Mouse (Mus musculus) regulatory T cell (primary cell): ENCODE results near the gene Mapk10.

Experiments
- in situ Hi-C: fragments of 300-600 bp; cut with MboI, MseI; formaldehyde crosslinking; loops from one replicate; pipeline ENCODE4 v1.15.1; 2025; ENCODE audit warnings: high pct_unique_total_duplicates

Mapk10 gene

DNA sequence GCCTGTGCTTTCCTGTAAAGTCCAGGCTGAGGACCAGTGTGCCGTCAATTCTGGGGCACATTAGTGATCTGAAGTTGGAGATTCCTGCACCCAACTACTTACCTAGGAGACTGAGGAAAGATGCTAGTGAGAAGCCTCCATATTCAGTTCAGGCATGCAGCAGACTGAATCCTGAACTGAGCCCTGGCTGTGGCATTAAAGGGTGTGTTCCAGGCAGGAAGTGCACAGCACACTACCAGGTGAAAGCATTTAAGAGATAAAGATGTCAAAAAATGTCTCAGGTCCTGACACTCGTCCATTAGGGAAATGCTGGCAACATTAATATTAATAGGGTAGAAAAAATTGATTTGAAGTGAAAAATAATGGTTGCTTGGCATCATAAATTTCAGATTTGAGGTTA is 44.4 kb downstream of the Mapk10 start:
- in situ Hi-C loops, result loop anchor here (25.0 kb wide), 1 partner anchor 1554 kb away; no protein-coding TSS in a partner anchor

DNA sequence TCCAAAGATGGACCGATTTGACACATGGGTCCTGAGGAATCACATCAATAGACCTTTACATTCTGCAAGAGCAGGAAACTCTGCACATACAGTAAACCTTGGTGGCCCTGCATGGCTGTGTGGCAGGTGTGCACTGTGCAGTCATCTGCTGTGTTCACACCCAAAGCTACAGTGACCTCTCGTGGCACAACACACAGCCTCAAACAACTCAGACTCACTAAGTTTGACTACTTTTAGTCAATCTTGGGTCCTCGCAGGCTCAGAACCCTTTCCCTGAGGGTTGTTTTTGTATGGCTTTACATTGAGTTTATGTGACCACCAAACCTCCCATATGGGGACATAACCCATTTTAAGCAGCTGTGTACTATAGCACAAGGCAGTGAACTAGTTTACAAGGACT is 47.1 kb downstream of the Mapk10 start:
- in situ Hi-C loops, result loop anchor here (25.0 kb wide), 1 partner anchor 1552 kb away; no protein-coding TSS in a partner anchor

DNA sequence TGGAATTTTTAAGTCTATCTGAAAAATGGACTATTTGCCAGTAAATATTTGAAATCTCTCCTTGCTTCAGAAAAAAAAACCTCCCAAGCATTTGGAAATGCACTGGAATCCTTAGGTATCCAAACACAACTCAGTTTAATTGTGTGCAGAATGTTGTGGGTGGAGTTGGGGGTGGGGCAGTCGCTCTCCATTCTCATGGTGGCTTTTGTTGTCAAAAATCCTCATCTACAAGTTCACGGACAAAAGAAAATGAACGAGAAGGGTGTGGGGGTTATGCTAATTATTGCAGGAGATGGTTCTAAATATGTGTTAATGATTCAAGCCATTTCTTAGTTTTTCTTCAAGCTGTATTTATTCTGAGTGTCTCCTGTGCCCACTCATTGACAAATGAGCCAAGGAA is 49.6 kb downstream of the Mapk10 start:
- in situ Hi-C loops, result loop anchor here (25.0 kb wide), 1 partner anchor 1549 kb away; no protein-coding TSS in a partner anchor

DNA sequence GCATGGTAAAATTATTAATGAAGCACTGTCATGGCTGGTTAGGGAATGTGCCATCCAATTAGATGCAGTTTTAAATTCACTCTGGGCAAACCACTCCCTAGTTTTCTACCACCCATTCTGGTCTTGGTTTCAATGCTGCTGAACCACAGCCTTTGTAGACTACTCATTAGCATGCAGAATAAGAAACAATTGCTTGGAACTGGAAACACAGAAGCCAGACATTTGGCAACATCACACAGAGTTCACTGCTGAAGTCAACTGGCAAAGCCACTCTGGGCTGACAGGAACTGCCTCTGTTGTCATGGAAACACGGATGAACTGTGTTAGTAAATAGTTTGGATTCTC is 50.0 kb downstream of the Mapk10 start:
- in situ Hi-C loops, result loop anchor here (25.0 kb wide), 1 partner anchor 1549 kb away; no protein-coding TSS in a partner anchor

DNA sequence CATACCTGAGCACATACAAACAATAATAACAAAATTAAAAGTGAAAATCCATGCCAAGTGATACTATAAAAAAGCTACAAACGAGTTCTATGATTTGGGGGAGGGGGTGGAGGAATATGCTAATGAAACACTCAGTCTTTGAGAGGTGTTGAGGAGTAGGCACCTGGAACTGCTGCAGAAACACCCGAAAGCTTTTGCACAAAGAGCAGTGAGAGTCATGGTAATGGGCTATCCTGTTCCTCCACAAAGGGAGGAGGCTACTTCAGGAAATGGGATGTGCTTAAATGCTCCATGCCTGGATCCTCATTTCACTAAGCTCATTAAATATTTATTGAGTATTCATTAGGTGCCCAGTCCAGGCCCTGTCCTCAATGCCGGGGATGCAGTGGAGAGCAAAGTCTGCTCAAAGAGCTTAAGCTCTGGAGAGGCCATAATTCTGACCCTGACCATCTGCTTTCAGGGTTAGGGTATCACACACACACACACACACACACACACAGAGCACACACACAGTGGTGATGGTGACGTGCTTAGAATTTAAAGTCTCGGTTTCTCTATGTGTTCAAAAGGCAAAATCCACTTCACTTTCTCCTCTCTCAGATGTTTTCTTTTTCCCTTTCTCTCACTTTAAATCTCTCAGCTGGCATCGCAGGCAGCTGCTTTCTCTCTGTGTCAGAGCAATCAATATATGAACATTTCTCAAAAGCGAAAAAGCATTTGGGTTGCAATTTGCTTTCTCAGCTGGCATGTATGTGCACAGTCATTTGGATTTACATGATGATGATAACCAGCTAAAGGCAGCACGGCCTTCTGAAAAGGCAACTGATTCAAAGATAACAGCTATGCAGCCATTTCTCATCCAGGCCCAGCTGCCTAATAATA is 50.6 kb downstream of the Mapk10 start:
- in situ Hi-C loops, result loop anchor here (25.0 kb wide), 1 partner anchor 1548 kb away; no protein-coding TSS in a partner anchor

DNA sequence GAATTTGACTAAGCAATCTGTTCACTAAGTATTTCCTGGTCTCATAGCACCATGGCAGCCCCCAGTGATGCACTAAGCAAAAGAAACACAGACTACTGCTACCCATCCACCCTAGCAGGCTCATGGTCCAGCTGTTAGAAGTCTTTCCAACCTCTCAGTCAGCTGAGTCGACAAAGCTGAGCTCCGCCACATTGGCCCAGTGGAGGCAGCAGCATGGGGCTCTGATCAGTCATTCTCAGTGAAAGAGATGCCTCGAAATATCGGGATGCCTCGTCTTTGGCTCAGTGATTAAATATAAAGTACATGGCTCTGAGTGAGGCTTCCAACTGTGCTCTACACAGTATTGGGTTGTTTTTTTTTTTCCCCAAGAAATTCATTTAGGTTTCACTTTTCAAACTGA is 70.2 kb downstream of the Mapk10 start:
- in situ Hi-C loops, result no loop called here

DNA sequence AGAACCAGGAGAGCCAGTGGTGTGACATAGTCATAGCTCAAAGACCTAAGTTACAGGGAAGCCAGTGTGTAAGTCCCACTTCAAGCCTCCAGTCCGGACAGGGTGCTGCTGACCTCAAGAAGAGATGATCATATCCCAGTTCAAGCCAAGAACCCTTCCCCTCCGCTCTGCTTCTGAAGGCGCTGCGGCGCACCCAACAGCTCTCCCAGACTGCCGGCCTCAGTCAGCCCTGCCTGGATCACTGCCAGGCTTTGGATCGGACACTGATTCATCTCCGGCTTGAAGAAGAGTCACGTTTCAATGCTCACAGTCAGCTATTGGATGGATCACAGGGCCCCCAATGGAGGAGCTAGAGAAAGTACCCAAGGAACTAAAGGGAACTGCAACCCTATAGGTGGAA is 76.3 kb downstream of the Mapk10 start:
- in situ Hi-C loops, result no loop called here

DNA sequence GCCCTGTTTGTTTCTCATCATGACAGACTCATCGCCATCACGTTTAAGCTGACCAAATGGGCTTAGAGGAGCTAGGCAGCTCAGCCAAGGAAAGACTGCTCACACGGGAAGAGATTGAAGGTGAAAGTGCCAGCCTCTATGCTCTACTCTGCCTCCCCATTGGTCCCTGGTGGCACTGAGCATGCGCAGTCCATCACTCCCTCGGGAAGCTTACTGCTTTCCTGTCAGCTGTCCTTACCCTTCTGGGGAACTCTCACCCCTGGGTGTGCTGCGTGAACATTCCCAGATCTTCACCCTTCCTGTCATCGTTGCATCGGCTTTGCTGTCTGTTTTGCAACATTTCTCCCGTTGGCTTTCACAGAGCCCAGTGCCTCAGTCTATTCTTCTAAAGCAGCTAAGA is 77.5 kb downstream of the Mapk10 start:
- in situ Hi-C loops, result no loop called here

DNA sequence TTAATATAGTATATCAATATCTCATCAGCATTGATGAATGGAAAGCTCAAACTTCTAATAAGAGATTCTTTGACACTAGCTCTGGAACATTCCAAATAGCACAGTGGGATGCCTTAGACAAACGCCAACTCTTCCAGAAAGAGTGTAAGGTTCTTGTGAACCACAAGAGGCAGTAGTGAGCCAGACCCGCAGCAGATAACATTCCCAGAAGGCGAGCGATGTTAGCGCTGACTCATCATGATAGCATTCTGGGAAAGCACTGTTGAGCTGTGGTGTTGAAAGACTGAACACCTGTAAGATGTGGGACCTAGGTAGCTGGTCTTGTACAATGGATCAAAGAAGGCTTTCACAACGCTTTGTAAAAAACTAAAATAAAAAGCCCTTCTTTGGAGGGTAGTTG is 78.3 kb downstream of the Mapk10 start:
- in situ Hi-C loops, result no loop called here

DNA sequence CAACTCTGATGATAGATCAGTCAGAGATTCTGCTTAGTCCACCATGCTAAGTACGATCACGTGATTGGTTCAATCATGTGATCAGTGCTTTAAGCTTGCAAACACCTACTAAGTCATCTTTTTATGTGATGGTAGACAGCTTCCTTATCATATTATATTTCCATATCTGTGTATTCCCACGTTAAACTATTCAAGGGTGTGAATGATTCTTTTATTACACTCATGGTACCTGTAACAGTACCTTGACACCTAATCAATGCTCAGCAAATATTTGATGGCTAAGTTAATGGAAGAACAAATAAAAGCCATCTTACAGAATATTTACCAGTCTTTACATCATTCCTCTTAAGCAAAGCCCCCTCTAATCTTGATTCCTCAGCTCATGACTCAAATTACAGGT is 91.5 kb downstream of the Mapk10 start:
- in situ Hi-C loops, result no loop called here

DNA sequence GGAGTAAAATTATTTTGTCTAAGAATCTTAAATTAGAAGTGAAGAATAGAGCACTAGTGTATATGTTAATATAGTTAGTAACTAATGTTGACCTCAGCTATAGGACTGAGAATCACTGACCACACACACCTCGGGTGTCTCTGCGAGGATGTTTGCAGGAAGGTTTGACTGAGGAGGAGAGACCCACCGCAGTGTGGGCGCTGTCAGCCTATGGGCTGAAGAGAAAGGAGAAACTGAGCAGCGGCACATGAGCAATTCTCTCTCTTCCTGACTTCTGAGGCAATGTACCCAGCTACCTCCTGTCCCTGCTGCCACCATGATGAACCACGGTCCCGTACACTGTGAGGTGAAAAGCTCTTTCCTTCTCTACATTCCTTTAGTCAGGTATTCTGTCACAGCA is 95.6 kb downstream of the Mapk10 start:
- in situ Hi-C loops, result no loop called here

DNA sequence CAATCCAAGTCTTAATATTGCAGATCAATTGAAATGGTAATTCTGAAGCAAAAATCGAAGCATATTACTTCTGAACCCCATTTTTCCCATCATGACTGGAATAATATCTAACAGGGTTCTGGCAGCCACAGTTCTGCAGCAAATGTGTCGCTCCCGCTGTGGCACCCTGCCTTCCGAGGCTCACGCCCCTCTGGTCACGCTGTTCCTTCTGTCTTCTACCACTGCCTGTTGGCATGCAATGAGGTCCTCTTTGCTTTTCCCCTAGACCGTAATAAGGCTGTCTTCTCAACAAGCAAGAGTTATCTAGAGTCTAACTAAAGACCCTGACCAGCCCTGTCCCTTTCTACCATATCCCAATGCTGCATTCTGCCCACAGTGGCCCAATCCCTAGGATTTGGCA is 98.7 kb downstream of the Mapk10 start:
- in situ Hi-C loops, result no loop called here

DNA sequence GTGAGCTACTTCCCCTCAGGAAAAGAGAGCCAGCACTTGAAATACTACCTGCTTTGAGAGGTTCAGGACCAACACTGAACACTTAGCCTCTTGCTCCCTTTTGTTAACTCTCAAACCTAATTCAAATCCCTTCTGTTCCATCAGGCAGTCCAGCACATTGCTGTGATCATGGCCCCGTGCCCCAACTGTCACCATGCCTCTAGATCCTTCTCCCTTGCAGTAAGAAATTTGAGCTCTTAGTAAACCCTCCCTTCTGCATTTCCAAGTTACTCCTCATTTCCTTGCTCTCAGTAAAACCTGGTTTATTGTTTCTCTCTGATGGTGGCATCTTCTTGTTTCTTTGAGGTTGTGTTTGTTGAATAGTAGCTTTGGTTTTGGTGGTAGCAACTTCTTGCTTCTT is 101.7 kb downstream of the Mapk10 start:
- in situ Hi-C loops, result no loop called here

DNA sequence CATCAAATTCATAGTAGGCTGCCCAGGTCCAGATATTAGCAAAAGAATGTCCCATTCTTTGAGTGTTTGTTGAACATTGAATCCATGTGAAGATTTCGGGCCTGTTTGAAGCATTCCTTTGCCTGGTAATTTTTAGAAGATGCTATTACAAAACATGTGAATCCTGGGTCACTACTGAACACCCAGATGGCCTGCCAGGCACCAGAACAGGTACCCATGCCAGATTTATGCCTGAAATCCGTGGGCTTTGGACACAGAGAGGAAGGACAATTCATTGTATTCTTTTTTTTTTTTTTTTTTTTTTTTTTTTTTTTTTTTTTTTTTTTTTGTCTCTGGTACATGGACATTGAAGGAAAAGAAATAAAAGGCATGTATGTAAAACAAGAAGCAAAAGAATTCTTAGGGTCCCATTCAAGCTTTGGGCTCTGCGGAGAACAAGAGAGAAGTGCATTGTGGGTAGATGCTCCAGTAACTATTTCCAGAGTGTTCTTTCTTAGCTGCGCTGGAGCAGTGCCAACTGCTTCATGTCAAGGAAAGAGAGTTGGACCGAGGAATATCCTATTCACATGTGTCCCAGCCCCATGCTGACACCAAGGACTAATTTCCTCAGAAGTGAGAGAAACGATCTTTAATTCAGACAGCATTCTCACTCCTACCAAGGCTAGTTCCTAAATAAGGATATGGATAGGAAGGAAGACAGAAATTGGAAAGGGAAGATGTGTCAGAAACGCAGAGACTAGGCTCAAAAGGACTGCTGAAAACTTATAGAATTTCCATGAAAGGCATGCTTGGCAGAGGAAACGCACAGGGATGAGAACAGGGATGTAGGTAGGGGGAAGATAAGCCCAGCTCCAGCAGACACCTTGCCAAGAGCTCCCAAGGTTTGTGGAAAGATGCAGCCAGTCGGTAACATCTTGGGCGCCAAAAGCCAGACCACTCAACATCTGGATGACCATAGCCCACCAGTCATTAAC is 105.4 kb downstream of the Mapk10 start:
- in situ Hi-C loops, result no loop called here

DNA sequence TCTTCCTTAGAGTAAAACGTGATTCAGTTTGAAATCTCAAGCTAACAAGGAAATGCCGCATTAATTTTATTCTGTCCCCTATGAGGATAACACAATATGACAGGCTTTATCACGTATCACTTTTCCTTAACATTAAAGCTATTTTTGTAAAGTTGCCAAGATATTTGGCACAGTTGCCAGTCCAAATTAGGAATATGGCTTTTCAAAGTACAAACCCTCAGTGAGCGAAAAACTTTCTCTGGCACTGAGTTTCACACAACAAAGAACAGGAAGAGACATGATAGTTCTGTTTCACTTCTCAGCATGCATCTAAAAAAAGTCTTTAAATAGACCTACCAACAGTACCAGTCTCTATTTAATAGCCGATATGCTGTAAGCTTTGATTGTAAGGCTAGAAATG is 107.1 kb downstream of the Mapk10 start:
- in situ Hi-C loops, result no loop called here

DNA sequence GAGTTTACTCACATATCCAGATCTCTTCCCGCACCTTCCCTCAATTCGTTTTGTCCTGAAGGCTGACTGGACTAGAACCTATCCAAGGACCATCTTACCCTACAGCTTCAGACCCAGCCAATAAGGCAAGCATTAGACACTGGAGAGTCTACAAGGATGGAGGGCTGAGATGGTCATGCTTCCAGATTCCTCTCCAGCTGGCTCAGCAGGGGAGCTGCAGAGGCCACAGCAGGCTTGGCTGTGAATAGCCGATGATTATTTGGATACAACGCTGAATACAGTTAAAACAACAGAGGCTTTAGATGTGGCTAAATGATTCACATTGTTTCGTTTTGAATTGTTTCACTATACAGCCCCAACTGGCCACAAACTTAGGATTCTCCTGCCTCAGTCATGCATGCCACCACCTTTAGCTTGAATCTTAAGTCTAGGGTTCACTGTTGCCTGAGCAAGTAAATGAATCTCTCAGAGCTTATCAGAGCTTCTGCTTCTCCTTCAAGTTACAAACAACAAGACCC is 108.2 kb downstream of the Mapk10 start:
- in situ Hi-C loops, result no loop called here

DNA sequence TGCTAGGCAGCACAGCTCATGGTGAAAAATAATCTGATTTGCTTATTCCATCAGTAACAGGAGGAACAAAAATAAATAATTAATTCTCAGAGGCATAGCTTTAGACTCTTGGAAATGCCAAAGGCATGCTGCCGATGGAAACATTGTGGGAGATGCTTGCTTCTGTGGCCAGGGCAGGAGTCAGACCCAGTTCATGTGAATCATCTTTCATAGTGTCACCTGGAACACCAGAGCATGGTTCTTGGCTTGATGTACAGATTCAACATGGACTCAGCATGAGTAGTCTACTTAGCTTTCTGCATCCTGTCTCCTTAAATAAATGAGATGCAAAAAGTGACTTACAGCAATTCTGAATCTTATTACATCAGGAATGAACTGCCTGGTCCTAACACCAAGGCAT is 109.0 kb downstream of the Mapk10 start:
- in situ Hi-C loops, result no loop called here

DNA sequence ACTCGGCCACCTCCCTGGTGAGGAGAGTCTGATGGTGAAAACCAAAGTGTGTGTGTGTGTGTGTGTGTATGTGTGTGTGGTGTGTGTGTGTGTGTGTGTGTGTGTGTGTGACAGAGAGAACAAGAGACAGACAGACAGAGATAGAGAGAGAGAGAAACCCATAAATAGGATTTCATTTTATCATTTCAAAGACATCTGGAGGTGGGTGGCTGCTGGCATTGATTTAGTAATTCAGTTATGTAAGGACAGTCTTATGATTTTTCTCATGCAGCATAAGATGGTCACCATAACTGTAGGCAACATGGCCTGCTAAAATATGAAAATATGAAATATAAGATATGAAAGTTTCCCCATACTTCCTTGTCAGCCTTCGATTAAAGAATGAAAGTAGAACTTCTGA is 117.0 kb downstream of the Mapk10 start:
- in situ Hi-C loops, result no loop called here

DNA sequence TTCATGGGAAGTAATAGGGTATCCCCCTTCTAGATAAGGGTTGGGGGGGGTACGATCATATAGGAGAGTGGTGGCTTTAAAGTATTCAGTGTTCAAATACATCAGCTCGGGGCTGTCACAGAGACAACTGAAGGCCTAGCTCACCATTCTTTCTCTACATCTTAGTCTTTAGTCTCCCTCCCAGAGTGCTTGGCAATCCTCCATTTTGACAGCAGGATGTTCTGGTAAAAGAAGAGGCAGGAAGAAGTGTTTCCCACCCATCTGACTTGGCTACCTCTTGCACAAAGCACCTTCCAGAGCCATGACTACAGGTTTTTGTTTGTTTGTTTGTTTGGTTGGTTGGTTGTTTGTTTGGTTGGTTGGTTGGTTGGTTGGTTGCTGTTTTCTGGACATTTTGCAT is 125.3 kb downstream of the Mapk10 start:
- in situ Hi-C loops, result no loop called here

DNA sequence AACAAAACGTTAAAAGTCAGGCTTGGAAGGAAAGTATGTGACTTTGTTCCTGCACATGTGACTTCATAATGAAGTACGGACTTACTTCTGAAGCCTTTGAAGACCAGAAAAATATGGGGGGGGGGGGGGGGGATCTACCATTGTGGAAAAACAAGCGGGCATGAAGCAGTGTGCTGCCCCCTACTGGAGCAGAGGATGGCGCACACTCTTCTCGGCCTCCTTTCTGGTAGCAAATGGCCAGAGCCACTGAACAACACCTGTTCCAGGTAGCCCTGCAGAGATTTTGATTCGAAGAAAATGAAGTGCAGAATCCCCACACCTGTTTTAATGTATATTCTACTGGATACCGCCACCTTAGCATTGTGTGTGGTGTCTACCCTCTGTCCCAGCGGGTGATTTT is 135.7 kb downstream of the Mapk10 start:
- in situ Hi-C loops, result no loop called here

DNA sequence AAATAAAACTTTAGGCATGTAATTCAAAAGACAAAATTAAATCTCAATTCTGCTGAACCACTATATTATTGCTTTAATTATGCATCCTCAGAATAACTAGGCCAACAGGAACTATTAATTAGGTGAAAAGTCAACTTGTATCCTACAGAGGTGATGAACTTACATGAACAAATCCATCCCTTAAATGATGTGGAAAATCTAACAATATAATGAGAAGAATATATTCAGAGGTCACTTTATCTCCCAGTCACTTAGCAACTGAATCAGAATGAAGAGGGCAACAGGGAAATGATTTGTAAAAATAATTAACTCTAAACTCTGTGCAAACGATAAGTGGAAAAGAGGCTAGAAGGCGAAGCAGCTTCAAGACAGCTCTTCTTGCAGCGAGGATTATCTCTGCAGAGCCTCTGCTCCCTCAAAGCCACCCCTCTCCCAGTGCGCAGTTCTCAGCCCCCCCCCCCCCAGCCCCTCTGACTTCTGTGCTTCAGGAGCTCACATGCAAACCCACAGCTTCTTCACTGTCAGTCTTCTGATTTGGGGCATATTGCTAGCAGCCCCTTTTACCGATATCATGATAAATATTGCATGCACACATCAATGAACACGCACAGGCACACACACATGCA is 138.8 kb downstream of the Mapk10 start:
- in situ Hi-C loops, result no loop called here
